Mouse (Mus musculus) heart, adult 9 months (tissue): ENCODE data around the gene Utp18.
"Not testable (repeated sequence)": the region's sequence is repeated elsewhere in the genome, so short reads cannot be mapped to it uniquely, and the experiment has no call there.

Experiments used
- DNase-seq, 2 experiments: peaks; one replicate each; pipeline ENCODE4 v3.0.0; 2022; ENCODE audit warnings: low spot score in 2 of 2

Utp18 gene

DNA sequence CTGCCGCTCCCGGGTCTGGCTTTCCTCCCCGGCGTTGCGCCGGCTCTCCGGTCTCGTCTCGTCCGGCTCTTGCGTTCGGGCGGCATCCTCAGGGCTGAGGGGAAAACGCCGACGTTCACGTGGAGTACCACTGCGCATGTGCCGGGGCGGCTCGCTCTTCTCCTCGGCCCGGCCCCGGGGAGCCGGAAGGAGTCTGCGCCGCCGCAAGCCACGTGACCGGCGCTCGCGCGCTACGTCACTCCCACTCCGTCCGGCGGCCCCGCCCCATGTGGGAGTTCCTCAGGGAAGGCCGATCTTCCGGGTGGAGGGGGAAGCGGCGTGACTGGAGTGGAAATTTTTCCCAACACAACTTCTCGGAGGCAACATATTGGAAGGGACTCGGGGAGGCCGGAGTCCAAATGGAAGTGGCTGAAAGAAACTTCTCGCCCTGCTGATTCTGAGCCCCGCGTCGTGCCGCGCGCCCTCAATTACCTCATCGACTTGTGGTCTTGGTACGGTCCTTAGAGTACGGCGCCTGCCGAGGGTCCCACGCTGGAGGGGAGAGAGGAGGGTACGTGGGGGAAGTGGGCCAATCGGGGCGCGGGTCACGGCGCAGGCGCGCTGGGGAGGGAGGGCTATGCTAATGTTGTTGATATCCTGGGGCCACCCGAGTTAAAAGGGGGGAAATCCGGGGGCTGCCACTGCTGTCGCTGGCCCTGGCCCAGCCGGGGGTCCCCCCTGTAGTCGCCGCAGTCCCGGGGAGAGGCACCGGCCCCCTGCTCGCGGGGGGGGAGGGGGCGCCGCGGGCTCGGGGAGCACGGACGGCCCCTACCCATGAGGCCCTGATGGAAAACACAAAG, at the start of gene Utp18, which contains the start of gene Mbtd1:
Gene Utp18 (minus strand): TSS at position 195 of the 839 bp plus-strand sequence.
Gene Mbtd1 (plus strand): TSS at position 281 of the 839 bp plus-strand sequence.
- DNase-seq = peak; percentile 97 to 98

DNA sequence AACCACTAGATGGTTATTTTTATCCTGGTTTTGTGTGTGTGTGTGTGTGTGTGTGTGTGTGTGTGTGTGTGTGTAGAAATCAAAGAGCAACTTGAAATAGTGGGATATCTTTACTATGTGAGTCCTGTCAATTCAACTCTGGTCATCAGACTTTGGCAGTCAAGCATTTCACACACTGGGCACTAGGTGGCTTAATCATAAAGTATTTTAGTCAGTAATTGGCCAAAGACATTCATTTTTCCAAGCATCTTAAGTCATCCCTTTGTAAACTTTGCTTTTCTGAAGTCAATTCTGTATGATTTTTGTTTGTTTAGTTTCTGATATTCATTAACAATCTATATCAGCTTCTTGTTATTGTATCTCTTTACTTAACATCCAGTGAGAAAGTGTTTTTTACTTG, 43.5 kb upstream of the Utp18 start:
- DNase-seq = no peak

DNA sequence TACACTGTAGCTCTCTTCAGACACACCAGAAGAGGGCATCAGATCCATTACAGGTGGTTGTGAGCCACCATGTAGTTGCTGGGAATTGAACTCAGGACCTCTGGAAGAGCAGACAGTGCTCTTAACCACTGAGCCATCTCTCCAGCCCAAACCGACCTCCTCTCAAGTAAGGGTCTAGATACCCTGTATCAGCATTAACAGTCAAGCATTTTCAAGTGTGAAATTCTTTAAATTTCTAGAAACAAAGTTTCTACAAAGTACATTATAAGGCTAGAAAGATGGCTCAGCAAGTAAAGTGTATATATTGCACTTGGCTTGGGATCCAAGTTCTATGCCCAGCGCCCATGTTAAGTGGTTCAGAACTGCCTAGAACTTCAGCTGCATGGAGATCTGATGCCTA, 29.5 kb upstream of the Utp18 start:
- DNase-seq = not testable (repeated sequence)

DNA sequence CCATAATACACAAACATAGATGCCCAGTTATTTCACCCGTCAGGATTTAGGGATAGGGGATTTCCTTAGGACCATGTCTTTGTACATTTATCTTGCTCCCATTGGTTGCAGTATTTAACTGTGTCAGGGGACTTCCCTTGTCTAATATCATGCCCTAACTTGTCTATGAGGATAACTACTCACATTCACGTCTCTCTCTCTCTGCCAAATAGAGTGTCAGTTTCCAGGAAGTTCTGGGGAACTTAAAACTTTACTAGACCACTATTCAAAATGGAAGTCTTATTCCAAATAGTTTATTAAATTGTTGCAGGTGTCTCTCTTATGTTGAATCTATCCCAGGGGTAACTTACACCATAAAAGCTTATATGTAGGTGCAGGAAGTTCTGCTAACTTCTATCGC, 26.0 kb upstream of the Utp18 start:
- DNase-seq = no peak

DNA sequence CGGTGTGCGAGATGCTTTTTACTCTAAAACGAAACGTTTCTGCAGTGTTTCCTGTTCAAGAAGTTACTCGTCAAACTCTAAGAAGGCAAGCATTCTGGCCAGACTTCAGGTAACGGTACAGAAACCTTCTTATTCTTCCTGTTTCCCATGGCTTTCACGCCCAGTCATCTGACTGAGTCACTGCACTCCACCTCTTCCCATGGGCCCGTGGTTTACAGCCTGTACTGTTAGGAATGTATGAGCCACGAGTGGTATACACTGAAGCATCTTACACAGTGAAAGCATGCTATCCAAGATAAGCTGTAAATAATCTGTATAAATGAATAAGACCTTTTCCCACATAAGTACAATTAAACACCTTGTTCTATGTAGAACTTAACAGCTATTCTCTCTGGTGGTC, 23.3 kb upstream of the Utp18 start:
- DNase-seq = no peak

DNA sequence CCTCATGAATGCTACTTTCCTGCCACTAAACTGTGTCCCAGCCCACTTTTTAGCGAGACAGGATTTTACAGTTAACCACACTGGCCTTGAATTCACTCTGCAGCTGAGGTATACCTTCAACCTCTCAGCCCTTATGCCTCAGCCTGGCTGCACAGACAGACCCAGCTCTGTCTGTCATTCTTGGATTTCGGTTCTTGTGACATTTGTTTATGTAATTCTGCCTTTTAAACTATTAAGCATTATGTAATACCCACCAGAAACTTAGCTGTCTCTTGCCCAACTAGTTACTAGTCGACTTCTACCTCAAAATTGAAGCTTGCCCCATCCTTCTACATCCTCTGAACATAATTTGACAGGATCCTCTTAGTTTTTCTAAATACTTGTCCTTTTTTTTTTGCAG, 22.3 kb upstream of the Utp18 start:
- DNase-seq = no peak

DNA sequence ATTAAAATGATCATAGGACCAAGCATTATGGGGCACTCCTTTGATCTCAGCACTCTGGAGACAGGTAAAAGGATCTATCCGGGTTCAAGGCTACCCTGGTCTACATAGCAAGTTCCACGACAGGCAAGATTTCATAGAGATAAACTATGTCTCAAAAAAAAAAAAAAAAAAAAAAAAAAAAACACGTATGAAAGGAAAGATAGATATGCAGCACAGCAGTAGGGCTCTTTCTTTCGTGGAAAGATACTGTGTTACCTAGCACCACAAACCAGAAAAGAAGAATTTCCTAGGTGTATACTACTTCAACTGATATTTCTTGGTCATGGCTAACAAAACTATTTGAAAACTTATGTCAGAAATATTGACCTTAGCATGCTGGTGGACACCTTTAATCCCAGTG, 21.3 kb upstream of the Utp18 start:
- DNase-seq = no peak

DNA sequence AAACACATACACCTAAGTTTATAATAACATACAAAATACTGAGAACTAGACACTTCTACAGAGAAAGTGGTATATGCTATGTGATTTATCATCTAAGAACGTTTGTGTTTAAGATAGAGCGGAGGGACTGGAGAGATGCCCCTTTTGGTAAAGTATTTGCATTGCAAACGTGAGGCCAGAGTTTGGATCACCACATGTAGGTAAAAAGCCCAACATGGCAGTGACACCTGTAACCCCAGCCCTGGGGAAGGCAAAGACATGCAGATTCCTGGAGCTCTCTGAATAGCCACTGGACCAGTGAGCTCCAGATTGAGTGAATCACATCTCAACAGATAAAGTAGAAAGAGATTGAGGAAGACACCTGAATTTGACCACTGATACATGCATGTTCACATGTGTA, 12.2 kb upstream of the Utp18 start:
- DNase-seq = no peak

DNA sequence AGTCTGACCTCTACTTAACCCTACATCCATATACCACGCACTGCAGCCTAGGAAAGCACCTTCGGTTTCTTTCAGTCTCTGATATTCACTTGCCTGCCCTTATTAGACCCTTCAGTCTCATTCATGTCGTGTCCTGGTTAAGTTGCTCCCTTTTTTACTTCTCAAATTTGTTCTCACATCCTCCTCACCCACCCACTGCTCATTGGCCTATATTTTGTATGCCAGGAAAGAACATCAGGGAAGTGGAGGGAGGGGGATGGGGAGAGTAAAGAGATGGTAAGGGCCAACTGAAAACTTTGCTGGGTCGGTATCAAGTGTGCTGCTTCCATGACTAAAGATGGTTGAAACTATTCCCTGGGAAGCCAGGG, 1.5 kb upstream of the Utp18 start:
- DNase-seq = peak in 1 of 2 experiments; percentile 11

DNA sequence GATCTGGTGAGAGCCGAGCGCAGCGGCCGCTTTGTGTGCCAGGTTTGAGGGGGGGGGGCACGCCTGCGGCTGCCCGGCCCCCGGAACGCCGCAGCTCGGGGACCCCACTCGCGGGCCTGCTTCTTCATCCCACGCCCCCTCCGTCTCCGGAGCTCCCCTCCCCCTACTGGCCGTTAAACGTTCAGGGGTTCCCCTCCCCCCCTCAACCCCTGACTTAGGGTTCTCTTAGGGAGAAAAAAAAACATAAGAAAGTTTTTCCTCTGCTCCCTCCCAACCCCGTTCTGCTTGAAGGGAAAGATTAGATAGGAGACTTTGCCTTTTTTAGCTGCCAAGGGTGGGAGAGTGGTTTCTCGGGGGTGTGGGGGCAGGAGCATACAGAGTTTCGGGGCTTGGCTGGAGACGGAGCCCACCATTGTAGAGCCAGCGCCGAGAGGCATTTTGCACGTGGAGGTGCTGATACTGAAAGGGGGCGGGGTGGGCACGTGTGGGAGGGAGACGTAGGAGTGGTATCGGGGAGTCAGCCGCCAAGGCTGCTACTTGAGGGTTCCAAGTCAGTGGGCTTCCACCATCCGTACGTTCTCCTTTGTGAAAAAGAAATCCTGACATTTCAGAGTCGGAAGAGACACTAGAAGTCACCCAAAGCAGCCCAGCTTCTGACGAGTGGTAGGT, 979 bp upstream of the Utp18 start:
- DNase-seq = peak; percentile 1 to 4

DNA sequence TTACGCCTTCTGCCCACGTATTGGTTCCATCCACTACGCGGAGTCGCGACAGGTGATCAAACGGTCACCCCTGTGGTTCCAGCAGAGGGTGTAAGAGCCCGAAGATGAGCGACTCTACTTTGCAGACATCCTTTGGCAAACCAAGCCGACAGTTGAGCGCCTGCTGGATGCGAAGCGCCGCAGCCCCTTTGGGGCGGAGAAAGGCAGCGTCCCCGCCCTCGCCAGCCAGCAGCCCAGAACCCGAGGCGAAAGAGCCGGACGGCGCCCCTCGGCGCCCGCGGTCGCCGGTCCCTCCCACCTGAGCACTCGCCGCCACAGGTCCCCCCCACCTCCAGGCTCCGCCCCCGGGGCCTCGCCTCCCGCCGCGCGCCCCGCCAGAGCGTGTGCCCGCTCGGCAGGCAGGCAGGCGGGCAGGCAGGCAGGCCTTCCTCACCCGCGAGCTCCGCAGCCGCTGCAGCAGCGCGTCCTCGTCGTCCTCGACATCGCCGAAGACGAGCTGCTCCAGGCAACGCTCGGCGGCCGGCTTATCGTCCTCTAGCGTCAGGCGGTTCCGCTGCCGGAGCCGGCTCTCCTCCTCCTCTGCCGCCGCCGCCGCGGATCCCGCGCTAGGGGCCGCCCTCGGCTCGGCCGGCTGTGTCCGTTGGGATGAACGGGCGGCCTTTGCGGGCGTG, 530 bp downstream of the Utp18 start:
- peak in 1 of 2 experiments; percentile 27 for DNase-seq

DNA sequence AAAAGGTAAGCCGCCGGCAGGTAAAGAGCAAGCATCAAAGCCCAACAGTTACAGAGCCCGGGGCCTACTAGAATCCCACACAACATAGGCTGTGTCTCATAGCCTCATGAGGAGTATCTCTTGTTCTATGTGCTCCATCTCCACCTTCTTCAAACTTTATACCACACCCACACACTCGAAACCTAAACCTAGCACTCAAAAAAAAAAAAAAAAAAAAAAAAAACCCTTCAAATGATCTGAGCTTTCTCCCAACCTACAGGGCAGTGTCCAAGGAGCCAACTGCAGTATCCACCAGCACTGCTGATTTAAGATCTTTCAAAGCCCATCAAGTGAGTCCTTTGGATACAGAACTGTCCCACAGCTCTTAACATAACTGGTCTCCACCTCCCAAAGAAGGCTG, 1.5 kb downstream of the Utp18 start:
- DNase-seq = no peak

DNA sequence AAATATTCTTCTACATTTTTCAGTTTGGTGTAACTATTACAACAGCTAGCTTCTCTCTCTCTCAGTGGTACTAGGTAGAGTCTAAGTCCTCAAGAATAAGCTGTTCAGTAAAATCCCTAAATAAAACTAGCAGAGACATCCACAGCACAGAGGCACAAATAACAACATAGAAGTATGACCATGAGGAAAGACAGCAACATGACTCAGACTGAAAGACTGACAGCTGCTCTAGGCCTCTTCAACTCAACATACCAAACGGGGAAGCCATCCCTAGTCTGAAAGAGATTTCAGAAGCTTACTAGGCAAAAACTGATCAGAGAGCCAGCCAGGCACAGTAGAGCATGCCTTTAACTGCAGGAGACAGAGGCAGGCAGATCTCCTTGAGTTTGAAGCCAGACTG, 22.9 kb downstream of the Utp18 start:
- no peak for DNase-seq

DNA sequence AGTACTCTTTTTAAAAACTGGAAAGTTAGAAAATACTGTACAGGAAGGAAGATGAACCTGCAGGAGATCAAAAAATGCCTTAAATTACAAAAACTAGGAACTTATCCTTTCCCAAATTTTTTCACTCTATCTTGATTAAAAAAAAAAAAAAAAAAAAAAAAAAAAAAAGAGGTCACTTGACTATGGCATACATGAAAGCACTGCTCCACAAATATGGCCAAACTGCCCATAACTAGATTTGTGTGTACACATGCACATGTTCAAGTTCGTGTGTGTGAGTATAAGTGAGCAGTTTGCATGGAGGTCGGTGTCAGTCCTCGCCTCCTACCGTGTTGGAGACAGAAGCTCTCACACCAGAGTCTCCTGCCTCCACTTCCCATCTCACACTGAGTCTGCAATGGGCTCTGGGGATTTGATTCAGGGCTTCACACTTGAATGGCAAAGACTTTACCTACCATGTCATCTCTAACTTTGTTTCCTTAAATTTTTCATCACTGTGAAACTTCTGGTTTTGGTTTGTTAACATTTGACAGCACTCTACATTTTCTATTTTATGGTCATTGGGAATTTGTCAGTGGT, 23.4 kb downstream of the Utp18 start:
- no peak for DNase-seq

DNA sequence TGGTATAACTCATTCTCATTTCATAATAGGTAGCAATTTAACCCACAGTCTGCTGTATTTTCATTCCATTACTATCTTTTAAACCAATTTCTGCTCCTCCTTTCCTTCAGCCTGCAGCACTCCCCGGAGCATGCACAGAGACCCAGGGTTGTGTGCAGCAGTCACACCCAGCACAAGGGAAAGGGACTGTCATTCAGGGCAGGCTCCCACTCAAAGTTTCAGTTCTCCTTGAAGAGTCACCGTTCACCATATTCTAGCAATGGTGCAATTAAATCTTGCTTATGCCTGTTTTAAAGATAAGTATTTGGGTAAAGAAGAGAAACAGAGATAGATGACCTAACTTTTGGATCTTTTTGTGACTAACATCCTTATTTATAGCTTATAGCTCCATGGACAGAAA, 24.4 kb downstream of the Utp18 start:
- no peak for DNase-seq

DNA sequence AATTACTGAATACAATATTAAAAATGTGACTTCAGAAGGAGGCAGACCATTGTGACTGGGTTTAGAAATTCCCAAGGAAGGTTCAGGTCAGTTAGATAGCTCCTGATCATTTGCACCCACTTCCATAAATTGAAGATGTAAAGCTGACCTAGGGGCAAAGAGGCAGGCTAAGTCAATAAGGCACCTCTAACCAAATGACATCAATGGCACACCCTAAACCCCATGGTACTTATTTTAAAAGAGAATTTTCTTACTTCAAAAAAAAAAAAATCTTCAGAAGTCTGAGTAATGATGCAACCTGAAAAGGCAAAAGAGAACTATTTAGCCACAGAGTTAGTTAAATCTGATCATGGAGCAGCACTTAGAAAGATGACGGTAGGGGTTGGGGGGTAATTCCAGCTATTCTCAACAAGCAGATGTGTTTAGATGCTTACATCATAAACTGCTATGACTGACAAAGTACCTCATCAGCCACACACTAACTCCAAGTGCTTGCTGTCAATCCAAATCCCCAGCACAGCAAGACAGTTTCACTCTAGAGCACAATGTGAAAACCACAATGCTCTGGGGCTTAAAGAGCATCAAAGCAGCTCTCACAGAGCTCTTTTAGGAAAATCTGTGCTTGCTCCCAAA, 24.9 kb downstream of the Utp18 start:
- DNase-seq = no peak

DNA sequence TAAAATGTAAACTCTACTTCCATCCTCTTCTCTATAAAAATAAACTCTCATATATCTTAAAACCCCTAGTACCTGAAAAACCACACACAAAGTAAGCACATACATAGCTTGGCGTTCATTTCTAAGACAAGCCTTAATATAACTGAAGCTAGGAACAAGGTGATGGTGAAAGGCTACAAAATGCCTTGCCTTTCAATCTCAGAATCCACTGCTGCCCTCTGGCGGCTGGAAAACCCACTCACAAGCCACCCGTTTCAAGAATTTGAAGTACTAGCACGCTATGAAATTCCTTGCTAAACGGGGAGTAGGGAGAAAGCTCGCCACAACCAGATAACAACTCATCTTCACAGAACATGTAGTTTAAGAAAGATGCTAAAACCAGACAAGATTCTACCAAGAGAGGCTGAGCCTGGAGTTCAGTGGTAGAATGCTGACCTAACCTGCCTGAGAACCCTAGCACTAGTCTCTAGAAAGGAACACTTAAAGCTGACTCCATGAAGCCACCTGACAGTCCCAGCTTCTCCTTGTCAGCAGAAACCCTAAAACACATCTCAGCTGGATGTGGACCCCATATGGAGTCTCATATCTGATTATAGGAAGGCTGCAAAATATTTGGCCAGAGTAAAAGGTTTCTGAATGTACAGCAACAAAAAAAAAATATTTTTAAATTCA, 29.1 kb downstream of the Utp18 start:
- peak; percentile 4 to 22 for DNase-seq

DNA sequence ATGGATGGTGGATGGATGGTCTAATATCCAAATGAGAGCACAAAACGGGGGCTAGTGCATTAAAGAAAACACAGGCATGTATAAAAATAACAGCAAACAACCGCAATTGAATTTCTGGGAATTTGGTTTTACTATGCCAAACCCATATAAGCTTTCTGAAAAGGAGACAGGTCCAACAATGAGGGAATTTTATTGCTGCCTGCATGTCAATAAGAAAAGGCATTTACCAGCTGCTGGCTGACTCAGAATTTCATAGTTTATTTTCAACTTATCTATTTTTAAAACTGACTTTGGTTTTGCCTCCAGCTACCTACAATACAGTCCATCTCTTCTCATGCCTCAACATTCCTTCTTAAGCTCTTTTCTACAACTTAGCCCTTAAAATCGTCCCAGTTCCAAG, 33.0 kb downstream of the Utp18 start:
- no peak for DNase-seq

DNA sequence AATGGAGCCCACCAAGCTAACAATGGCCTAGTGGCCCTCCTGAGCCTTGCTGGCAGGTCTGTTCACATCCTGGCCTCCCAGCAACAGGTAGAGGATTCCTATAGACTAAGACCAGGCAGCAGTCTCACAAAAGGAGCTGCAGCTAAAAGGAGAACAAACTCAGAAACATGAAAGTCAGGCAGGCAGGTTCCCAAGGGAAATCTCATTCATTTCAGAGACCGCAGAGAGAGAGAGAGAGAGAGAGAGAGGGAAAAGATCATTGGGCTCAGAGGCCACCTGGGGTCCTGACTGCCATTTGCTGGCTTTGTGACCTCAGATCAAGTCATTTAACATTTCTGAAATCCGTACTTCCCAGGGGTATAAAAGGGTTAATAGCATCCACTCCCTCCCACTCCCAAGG, 38.2 kb downstream of the Utp18 start:
- DNase-seq = no peak

DNA sequence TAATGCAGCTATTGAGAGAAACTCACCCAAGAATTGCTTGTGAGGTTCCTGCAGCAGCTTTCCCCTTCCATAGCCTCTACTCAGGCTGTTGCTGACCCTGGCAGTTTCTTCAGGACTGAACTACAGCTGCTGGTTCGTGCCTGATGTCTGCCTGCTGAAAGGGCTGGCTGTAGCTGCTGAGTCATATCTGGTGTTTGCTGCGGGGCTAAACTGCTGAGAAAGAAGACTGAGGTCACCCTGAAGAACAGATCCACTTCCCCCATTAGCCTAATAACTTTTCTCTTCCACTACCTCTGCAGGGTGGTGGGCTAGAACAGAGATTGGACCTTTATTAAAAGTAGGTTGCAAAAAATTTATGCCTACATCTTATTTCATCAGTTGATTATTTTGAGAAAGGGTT, 49.8 kb downstream of the Utp18 start:
- DNase-seq = no peak

DNA sequence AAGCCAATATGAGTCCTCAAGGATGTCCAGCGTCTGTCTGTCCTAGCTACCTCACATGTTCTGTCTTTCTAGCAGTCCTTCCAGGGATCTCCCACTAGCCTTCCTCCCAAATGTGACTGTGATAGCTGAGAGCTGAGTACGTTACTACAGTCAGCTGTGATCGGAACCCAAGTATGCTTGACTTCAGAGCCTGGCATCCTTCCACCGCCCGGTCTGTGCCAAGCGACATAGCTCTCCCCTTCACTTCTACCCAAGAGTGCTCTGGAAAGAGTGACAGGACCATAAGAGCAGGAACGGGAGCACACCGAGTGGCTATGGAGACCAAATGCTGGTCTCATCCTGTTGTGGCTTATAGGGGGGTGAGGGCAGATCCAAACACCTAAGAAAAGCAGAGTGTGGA, 55.6 kb downstream of the Utp18 start:
- no peak for DNase-seq

DNA sequence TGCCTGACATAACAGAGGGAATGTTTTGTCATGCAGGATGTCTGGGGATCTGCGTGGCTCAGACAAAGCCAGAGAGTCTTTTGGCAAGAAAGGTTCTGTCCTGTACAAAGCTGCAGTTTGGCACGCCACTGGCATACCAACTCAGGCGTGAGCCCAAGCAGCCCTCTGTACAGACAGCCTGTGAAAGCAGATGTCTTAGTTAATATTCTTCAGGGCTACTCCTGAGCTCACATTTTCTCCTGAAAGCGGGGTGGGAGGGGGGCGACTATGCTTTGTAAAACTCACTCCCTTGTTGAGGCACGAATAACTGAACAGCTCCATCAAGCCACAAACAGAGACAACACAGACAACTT, 56.3 kb downstream of the Utp18 start:
- DNase-seq = no peak
